Mouse (Mus musculus): ENCODE data around the gene Rpl13. TPM values are rescaled to one million over a fixed set of nuclear protein-coding genes. Genes with fewer than 3 reads are reported as not detected.

Rpl13 gene
- total and polyA plus RNA-seq, 3 experiments, result 1,306 to 3,113 TPM; not detected in 1

DNA sequence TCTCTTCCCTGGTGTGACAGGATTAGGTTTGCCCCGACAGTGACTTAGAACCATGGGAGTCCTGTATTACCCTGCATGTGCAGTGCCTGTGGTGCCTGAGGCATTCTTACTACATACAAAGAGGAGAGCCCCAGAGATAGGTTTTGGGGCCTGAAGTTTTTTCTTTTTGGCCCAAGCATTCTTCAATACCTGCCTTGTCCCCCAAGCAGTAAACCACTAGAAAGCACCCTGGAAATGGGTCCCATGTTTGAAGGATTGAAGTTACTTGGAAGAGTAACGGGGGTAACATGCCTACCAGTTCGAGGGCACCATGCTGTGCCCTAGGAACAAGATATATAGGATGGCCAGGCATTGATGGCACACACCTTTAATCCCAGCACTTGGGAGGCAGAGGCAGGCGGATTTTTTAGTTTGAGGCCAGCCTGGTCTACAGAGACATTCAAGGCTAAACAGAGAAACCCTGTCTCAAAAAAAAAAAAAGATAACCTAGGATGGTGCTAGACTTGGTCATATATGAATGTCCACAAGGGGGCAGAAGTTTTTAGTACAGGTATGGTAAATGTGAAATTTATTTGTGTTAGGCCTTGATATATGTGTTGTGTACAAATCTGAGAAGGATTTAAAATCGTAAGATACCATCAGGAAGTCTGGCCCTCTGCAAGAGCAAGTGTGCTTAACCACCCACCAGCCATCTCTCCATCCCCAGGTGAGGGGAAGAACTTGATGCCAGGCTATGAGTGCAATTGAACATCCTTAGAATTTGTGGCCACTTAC is 3.6 kb downstream of the Rpl13 start (continued):
- TF ChIP-seq POLR2AphosphoS2 (IDR thresholded peaks at IDR 0.05; ENCODE audit: low read length) (peak; percentile 100), ZMIZ1 (IDR thresholded peaks at IDR 0.05; ENCODE audit: low read depth, low read length) (peak; percentile 89), MAZ (IDR thresholded peaks at IDR 0.05; ENCODE audit: low read depth, low read length) (no peak), POLR2A (IDR thresholded peaks at IDR 0.05; ENCODE audit: control insufficient read depth in 1 of 2, insufficient read depth in 1 of 2, low read depth in 1 of 2, low read length in 2 of 2, poor library complexity in 1 of 2) (peak; percentile 16 to 84; a peak in 3 of 4 replicates), ZC3H11A (IDR thresholded peaks at IDR 0.05; ENCODE audit: low read depth, low read length) (no peak), JUND (IDR thresholded peaks at IDR 0.05; ENCODE audit: low read depth, low read length) (no peak), BHLHE40 (IDR thresholded peaks at IDR 0.05; ENCODE audit: borderline replicate concordance, low read depth, low read length) (no peak), CTCF (IDR thresholded peaks at IDR 0.05 in 2 of 3, conservative IDR thresholded peaks at IDR 0.05 in 1 of 3; ENCODE audit: control insufficient read depth in 1 of 3, insufficient read depth in 1 of 3, low read depth in 2 of 3, low read length in 3 of 3, poor library complexity in 1 of 3, severe bottlenecking in 1 of 3) (peak in 2 of 3 experiments; percentile 47 to 71; a peak in 4 of 6 replicates), GATA1 (IDR thresholded peaks at IDR 0.05; ENCODE audit: low read depth, low read length) (no peak), UBTF (IDR thresholded peaks at IDR 0.05; ENCODE audit: borderline replicate concordance, insufficient read depth, low read depth, low read length) (no peak), MEF2A (IDR thresholded peaks at IDR 0.05; ENCODE audit: extremely low read depth, insufficient replicate concordance, low read depth, low read length, poor library complexity, severe bottlenecking) (no peak), NELFE (IDR thresholded peaks at IDR 0.05; ENCODE audit: low read depth, low read length) (peak; percentile 15; the same call in 1 of the 2 replicates), MAX (IDR thresholded peaks at IDR 0.05; ENCODE audit: low read length) (no peak), E2F4 (IDR thresholded peaks at IDR 0.05; ENCODE audit: borderline replicate concordance, low read depth, low read length) (no peak), TAL1 (IDR thresholded peaks at IDR 0.05; ENCODE audit: low read length) (no peak), MAFK (IDR thresholded peaks at IDR 0.05; ENCODE audit: borderline replicate concordance, low read depth, low read length) (no peak), MXI1 (IDR thresholded peaks at IDR 0.05; ENCODE audit: low read depth, low read length) (no peak), USF1 (IDR thresholded peaks at IDR 0.05; ENCODE audit: low read depth, low read length) (no peak), CHD1 (IDR thresholded peaks at IDR 0.05; ENCODE audit: low read depth, low read length) (no peak), TBP (IDR thresholded peaks at IDR 0.05; ENCODE audit: low read depth, low read length) (0 out of 2 replicates have a peak, but pooled peaks have one; percentile 30), TCF12 (IDR thresholded peaks at IDR 0.05; ENCODE audit: low read depth, low read length) (no peak), ZKSCAN1 (IDR thresholded peaks at IDR 0.05; ENCODE audit: low read depth, low read length) (no peak)

GRCm38 (mm10) chr8:123106531-123106930 is 4.4 kb downstream of the Rpl13 start:
- H3K36me3 ChIP-seq (ENCODE audit: control insufficient read depth in 1 of 2, insufficient read depth in 2 of 2, low read length in 2 of 2), result peaks cover 13 to 15% of the 10 kb centered on the region in 2 experiments
- no peak overlapping the region for H3K4me3 ChIP-seq (ENCODE audit: control insufficient read depth in 1 of 2, insufficient read depth in 1 of 2, low read depth in 2 of 2, low read length in 2 of 2)
- TF ChIP-seq MYC (IDR thresholded peaks at IDR 0.05; ENCODE audit: low read depth, low read length), result peak; percentile 68; the same call in 1 of the 2 replicates
- TF ChIP-seq RAD21 (IDR thresholded peaks at IDR 0.05; ENCODE audit: low read depth, low read length), result peak; percentile 43
- no peak for TF ChIP-seq TAL1 (IDR thresholded peaks at IDR 0.05; ENCODE audit: low read length)
- peak; percentile 28 to 65 (median 44); a peak in 5 of 6 replicates for TF ChIP-seq CTCF (IDR thresholded peaks at IDR 0.05 in 2 of 3, conservative IDR thresholded peaks at IDR 0.05 in 1 of 3; ENCODE audit: control insufficient read depth in 1 of 3, insufficient read depth in 1 of 3, low read depth in 2 of 3, low read length in 3 of 3, poor library complexity in 1 of 3, severe bottlenecking in 1 of 3)
- no peak for TF ChIP-seq ZMIZ1 (IDR thresholded peaks at IDR 0.05; ENCODE audit: low read depth, low read length)
- TF ChIP-seq ZNF384 (IDR thresholded peaks at IDR 0.05; ENCODE audit: low read depth, low read length), result 0 out of 2 replicates have a peak, but pooled peaks have one; percentile 35
- TF ChIP-seq JUND (IDR thresholded peaks at IDR 0.05; ENCODE audit: low read depth, low read length), result 0 out of 2 replicates have a peak, but pooled peaks have one; percentile 8
- peak; percentile 49 for TF ChIP-seq SMC3 (IDR thresholded peaks at IDR 0.05; ENCODE audit: low read depth, low read length)
- no peak for TF ChIP-seq USF1 (IDR thresholded peaks at IDR 0.05; ENCODE audit: low read depth, low read length)
- no peaks in the 10 kb centered on the region for H3K9me3 ChIP-seq (replicated peaks; ENCODE audit: insufficient read depth, low read length)
- no peaks in the 10 kb centered on the region for H3K27me3 ChIP-seq (ENCODE audit: control insufficient read depth in 1 of 2, insufficient read depth in 2 of 2, low read length in 2 of 2)
- peaks cover 2 to 8% of the 10 kb centered on the region in 2 experiments; a peak in 1 of 4 replicates for H3K4me1 ChIP-seq (ENCODE audit: control insufficient read depth in 1 of 2, insufficient read depth in 2 of 2, low read length in 2 of 2)
- peaks cover 26% of the 10 kb centered on the region for H3K79me2 ChIP-seq (ENCODE audit: control insufficient read depth, insufficient read depth, low read length, poor library complexity)
- no peak overlapping the region for H3K27ac ChIP-seq (ENCODE audit: control insufficient read depth, low read depth, low read length)
- no peak overlapping the region for H3K9ac ChIP-seq (ENCODE audit: control insufficient read depth, low read depth, low read length, poor library complexity, severe bottlenecking)
- DNase-seq (ENCODE audit: low read depth, low spot score), result peak; percentile 77

Measured in MEL (cell line).